Mouse (Mus musculus) kidney, postnatal 0 days (tissue): Measurements from ENCODE around the gene Sall1. TPM values are rescaled to one million over a fixed set of nuclear protein-coding genes. Genes with fewer than 3 reads are reported as not detected.

ENCODE experiments used
- ATAC-seq: fragments of 200-750 bp; cut with Nextera tagmentation; replicated peaks from 2 replicates; pipeline ENCODE4 v1.8.0; 2017; ENCODE audit warnings: low read depth, moderate number of reproducible peaks, moderate TSS enrichment, moderate library complexity; ENCODE audit not compliant: low FRiP score
- DNase-seq: peaks from one replicate; pipeline ENCODE4 v3.0.0-alpha.2; 2016; ENCODE audit warnings: low spot score
- H3K27ac ChIP-seq: fragments of 300-500 bp; sonication (generic); 2 replicates; pipeline ENCODE4 v1.5.1; 2014; ENCODE audit warnings: mild to moderate bottlenecking
- H3K27me3 ChIP-seq: fragments of 300-500 bp; sonication (generic); 2 replicates; pipeline ENCODE4 v1.6.1; 2014; ENCODE audit warnings: low read length, mixed read lengths; ENCODE audit not compliant: insufficient read depth
- H3K36me3 ChIP-seq: fragments of 300-500 bp; sonication (generic); 2 replicates; pipeline ENCODE4 v1.6.1; 2014; ENCODE audit warnings: low read length, mixed read lengths; ENCODE audit not compliant: insufficient read depth
- H3K4me1 ChIP-seq: fragments of 300-500 bp; sonication (generic); replicated peaks from 2 replicates; pipeline ENCODE4 v1.6.1; 2014; ENCODE audit warnings: antibody characterized with exemption, low read length, mixed read lengths; ENCODE audit not compliant: insufficient read depth
- H3K4me2 ChIP-seq: fragments of 300-500 bp; sonication (generic); 2 replicates; pipeline ENCODE4 v1.6.1; 2014; ENCODE audit warnings: mild to moderate bottlenecking, low read length, moderate library complexity, mixed read lengths
- H3K4me3 ChIP-seq: fragments of 300-500 bp; sonication (generic); replicated peaks from 2 replicates; pipeline ENCODE4 v1.5.1; 2014; ENCODE audit warnings: low read depth, low read length
- H3K9ac ChIP-seq: fragments of 300-500 bp; sonication (generic); 2 replicates; pipeline ENCODE4 v1.6.1; 2014; ENCODE audit warnings: low read depth, low read length
- H3K9me3 ChIP-seq: fragments of 300-500 bp; sonication (generic); replicated peaks from 2 replicates; pipeline ENCODE4 v1.6.1; 2016; ENCODE audit warnings: low read length, inconsistent platforms, mixed read lengths
- CTCF ChIP-seq: IDR thresholded peaks from 2 replicates; pipeline ENCODE4 v1.5.1; 2016; ENCODE audit warnings: antibody characterized with exemption, low read depth, mild to moderate bottlenecking, moderate library complexity
- WGBS: fragments of 180-500 bp; shearing (Covaris S2); extraction: QIAGEN DNeasy Blood & Tissue Kit; methylation state at CpG from one replicate; pipeline ENCODE4 v1.1.7; 2014; 5-methylcytosine and 5-hydroxymethylcytosine counted together
- polyA plus RNA-seq: library from polyadenylated mRNA; unstranded; fragments of >200 nt; fragmentation: Nextera tagmentation; extraction: Ambion mirVana; gene quantifications from 2 replicates; pipeline ENCODE4 v1.2.1, GENCODE M21; 2015

Gene Sall1
- polyA plus RNA-seq, 1 experiment from 2014 or later: 24.6 TPM

DNA sequence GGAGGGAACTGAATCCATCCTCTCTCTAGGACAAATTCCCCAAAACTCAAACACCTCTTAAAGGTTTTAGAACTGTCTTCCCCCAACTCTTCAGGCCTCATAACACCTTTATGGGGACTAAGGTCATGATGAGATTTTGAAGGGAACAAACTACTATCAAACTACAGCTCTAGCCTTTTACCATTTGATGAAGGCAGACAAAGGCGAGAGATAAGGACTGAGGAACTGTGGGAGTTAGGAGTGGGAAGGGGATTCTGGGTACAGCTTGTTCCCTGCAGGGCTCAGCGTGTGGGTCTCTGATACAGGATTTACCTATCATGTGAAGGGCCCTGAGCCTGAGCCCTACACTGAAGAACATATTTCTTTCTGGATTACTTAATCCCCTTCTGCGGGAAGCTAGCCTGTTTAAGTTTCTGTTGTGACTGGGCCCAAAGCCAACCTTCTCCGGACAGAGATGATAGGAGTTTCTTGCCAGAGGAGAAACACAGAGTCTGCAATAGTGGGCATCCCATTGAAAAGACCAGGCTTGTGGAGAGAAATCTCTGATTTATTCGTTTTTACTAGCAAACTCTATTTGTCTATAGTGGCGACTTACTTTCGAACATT, 27.4 kb downstream of the Sall1 start:
- Histone ChIP-seq H3K27me3 (no peaks in the 10 kb centered on the region), H3K9me3 (no peaks in the 10 kb centered on the region), H3K27ac (no peak overlapping the region), H3K4me3 (no peak overlapping the region), H3K9ac (no peak overlapping the region), H3K4me2 (no peak overlapping the region), H3K36me3 (no peaks in the 10 kb centered on the region), H3K4me1 (no peaks in the 10 kb centered on the region)
- 79% methylated on average over 7 of the region's 7 CpGs for WGBS
- no peak for TF ChIP-seq CTCF
- no peak for ATAC-seq
- DNase-seq: no peak

DNA sequence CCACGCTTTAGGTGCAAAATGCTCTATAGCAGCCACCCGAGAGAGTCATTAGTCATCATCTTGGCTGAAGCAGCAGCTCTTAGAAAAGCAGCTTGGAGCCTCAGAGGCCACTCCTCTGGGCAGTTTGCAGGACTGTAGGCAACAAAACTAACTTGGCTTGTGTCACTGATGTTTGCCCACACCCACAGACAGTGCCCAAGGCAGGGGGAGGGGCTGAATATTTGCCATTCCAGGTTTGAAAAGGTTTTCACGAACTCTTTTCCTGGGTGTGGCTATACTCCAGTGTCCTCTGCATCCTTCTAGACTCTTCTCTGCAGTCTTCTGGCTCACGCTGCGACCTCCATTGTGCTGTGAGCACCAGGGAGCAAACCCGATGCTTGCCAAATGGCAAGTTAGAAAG, 28.4 kb downstream of the Sall1 start:
- no peaks in the 10 kb centered on the region for H3K36me3 ChIP-seq
- H3K27me3 ChIP-seq: no peaks in the 10 kb centered on the region
- no peak for TF ChIP-seq CTCF
- H3K9me3 ChIP-seq: no peaks in the 10 kb centered on the region
- no peak overlapping the region for H3K4me2 ChIP-seq
- no peaks in the 10 kb centered on the region for H3K4me1 ChIP-seq
- no peak overlapping the region for H3K27ac ChIP-seq
- no peak for ATAC-seq
- no peak for DNase-seq
- H3K4me3 ChIP-seq: no peak overlapping the region
- H3K9ac ChIP-seq: no peak overlapping the region
- 55% methylated on average over 6 of the region's 6 CpGs for WGBS

DNA sequence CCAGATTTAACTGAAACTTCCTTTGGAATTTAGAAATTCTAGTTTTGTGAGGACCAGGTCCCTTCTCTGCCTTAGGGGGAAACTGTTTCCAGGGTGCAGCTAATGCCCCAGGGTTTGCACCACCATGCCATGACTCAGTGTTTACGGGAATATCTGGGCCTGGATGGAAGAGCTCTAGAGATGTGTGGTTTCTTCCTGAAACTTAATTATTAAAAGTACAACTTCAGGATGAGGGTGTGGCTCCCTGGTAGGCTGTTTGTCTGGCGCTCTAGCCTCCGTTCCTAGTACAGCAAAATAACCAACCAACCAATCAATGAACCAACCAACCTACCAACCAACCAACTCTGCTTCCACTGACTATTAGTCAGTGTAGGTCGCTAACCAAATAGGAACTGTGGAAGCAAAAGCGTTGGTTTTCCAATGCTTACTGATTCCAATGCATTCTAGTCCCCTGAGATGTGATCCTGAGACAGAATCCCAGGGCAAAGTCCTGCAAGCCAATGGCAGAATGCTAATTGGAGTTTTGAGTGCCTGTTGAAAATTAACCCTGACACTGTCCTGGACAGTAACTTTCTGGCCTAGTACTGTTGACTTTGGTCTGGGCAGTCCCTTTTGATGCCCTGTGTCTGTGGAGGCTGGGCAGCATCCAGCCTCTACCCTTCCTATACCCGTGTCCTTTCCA, 31.0 kb downstream of the Sall1 start:
- TF ChIP-seq CTCF: no peak
- Histone ChIP-seq H3K27me3 (no peaks in the 10 kb centered on the region), H3K9me3 (no peaks in the 10 kb centered on the region), H3K4me3 (no peak overlapping the region), H3K9ac (no peak overlapping the region), H3K4me1 (no peaks in the 10 kb centered on the region), H3K27ac (peak overlapping the region; percentile 70; the same call in 1 of the 2 replicates), H3K4me2 (no peak overlapping the region), H3K36me3 (no peaks in the 10 kb centered on the region)
- ATAC-seq (peak; percentile 87), DNase-seq (no peak)
- WGBS: 78% methylated on average over 6 of the region's 6 CpGs

DNA sequence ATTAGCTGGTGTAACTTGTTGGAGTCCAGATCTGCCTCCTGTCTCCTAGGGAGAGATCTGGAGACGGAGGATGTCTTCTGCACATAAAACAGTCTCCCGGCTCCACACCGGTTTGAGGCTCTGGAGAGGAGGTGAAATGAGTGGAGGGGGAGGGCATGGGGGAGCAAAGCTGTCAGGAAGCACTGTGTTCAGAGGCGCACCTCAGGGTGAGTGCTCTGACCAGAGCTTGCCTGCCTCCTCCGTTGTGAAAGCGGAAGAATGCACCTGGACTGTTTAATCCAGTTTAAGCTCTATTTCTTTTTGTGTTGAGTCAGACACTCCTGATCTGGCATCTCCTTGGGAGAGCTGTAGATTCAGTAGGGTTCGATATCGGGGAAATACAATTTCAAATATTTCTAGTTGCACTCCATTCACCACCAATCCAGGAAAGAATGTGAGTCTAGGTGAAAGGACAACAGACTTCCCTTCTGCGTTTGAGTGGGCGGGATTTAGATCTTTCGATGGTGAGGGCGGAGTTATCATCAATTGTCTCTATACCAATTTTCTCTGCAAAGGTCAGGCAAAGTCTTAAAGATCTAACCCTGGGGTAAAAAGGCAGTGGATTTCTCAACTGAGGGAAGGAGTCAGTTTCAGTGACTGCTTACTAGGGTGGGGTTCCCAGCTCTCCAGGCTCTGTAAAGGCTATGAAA, 31.8 kb downstream of the Sall1 start:
- 32% methylated on average over 12 of the region's 12 CpGs for WGBS
- no peak overlapping the region for H3K4me3 ChIP-seq
- ATAC-seq (no peak), DNase-seq (no peak)
- peak overlapping the region; percentile 25; the same call in 1 of the 2 replicates for H3K27ac ChIP-seq
- 0 out of 2 replicates have a peak, but pooled peaks cover 2% of the 10 kb centered on the region for H3K4me1 ChIP-seq
- no peak overlapping the region for H3K4me2 ChIP-seq
- no peaks in the 10 kb centered on the region for H3K36me3 ChIP-seq
- H3K9ac ChIP-seq: no peak overlapping the region
- TF ChIP-seq CTCF: no peak
- no peaks in the 10 kb centered on the region for H3K27me3 ChIP-seq
- H3K9me3 ChIP-seq: no peaks in the 10 kb centered on the region

DNA sequence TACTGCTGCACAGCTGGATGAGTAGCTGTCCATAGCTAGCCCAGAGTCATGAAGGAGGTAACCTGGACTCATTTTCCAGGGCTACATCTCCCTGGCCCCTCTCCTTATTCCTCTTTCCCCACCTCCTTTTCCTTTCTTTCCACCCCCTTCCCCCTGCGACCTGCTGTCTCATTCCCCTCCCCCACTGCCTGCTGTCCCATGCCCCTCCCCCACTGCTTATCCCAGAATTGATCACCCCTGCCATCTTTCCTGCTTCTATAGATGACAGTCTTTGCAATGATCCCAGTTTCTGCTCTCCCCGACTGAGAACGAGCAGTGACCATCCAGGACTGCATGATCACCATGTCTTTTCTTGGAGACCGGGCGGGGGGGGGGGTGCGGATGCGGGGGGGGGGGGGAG, 35.2 kb downstream of the Sall1 start:
- DNase-seq (no peak), ATAC-seq (no peak)
- 36% methylated on average over 5 of the region's 7 CpGs for WGBS
- no peak overlapping the region for H3K27ac ChIP-seq
- no peaks in the 10 kb centered on the region for H3K27me3 ChIP-seq
- no peaks in the 10 kb centered on the region for H3K9me3 ChIP-seq
- no peak overlapping the region for H3K4me3 ChIP-seq
- H3K36me3 ChIP-seq: no peaks in the 10 kb centered on the region
- no peak for TF ChIP-seq CTCF
- no peak overlapping the region for H3K9ac ChIP-seq
- H3K4me2 ChIP-seq: no peak overlapping the region
- 0 out of 2 replicates have a peak, but pooled peaks cover 5% of the 10 kb centered on the region for H3K4me1 ChIP-seq

DNA sequence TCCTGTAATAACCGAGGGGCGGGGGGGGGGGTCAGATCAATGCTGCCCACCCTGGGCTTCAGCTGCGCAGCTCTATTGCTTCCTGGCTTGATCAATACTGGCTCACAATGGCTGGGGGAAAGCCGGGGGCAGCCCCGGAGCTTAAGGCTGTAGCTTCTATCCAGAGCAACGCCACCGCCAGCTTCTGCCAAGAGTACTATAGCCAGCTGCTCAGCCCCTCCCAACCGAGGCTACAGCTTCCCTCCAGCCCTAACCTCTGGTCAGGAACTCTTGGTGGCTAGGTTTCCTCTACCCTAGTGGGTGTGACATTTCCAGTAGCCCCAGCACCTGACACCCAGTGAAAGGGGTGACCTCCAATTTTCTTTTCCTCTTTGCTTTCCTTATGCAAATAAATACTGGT, 36.8 kb downstream of the Sall1 start:
- 0 out of 2 replicates have a peak, but pooled peaks cover 5% of the 10 kb centered on the region for H3K4me1 ChIP-seq
- H3K9ac ChIP-seq: no peak overlapping the region
- H3K4me3 ChIP-seq: no peak overlapping the region
- 0 out of 2 replicates have a peak, but pooled peaks have one; percentile 26 for ATAC-seq
- H3K36me3 ChIP-seq: no peaks in the 10 kb centered on the region
- H3K9me3 ChIP-seq: no peaks in the 10 kb centered on the region
- 2% methylated on average over 8 of the region's 8 CpGs for WGBS
- TF ChIP-seq CTCF: no peak
- H3K4me2 ChIP-seq: peak overlapping the region; percentile 89
- H3K27me3 ChIP-seq: no peaks in the 10 kb centered on the region
- DNase-seq: no peak
- no peak overlapping the region for H3K27ac ChIP-seq
